Mouse (Mus musculus) megakaryocyte, embryonic 14.5 days (primary cell): ENCODE measurements around the gene Ptpdc1. TPM values are rescaled to one million over a fixed set of nuclear protein-coding genes. Genes with fewer than 3 reads are reported as not detected.

Source experiments
- H3K27me3 ChIP-seq: replicated peaks from 2 replicates; pipeline ENCODE3; 2012; ENCODE audit warnings: inconsistent platforms
- H3K36me3 ChIP-seq: replicated peaks from 2 replicates; pipeline ENCODE3; 2012; ENCODE audit warnings: low read length, inconsistent platforms, mixed read lengths
- H3K4me1 ChIP-seq: 2 replicates; pipeline ENCODE4 v1.6.1; 2012; ENCODE audit warnings: inconsistent platforms
- H3K4me3 ChIP-seq: replicated peaks from 2 replicates; pipeline ENCODE3; 2012; ENCODE audit warnings: moderate library complexity, mild to moderate bottlenecking, inconsistent platforms
- H3K9me3 ChIP-seq: 2 replicates; pipeline ENCODE4 v1.6.1; 2012; ENCODE audit warnings: inconsistent platforms
- FLI1 ChIP-seq: IDR thresholded peaks from 2 replicates; pipeline ENCODE4 v1.6.1; 2012; ENCODE audit warnings: low read length, inconsistent platforms, mixed read lengths
- GATA1 ChIP-seq: IDR thresholded peaks from 3 replicates; pipeline ENCODE4 v1.6.1; 2012; ENCODE audit warnings: mixed read lengths, low read length, inconsistent platforms, borderline replicate concordance
- polyA plus RNA-seq: library from polyadenylated mRNA; stranded (reverse); fragments of >175 nt; gene quantifications from 2 replicates; pipeline ENCODE4 v1.2.3, GENCODE M21; 2012; ENCODE audit warnings: low replicate concordance; ENCODE audit not compliant: insufficient read depth

Gene Ptpdc1
- polyA plus RNA-seq, 1 experiment, result not detected

DNA sequence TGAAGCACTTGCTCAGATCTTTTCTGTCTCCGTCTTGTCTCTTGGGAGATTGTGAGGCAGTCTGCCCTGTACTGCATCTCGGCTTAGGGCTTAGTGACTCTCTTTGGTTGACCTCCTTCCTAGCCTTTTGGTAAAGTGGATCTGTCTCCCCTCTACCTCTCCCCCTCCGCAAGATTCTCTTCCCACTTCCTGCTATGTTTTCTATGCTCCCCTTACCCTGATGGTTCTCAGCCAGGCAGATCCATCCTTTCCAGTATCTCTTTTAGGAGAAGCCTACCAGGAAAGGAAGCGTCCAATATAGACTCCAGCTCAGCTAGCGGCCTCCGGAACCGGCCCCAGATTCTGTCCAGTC lies 38.5 kb upstream of the Ptpdc1 start:
- H3K27me3 ChIP-seq, result peaks cover 99% of the 10 kb centered on the region
- H3K4me3 ChIP-seq, result no peak overlapping the region
- 0 out of 2 replicates have a peak, but pooled peaks cover 5% of the 10 kb centered on the region for H3K9me3 ChIP-seq
- peaks cover 43% of the 10 kb centered on the region for H3K4me1 ChIP-seq
- H3K36me3 ChIP-seq, result no peaks in the 10 kb centered on the region
- TF ChIP-seq FLI1, result no peak
- no peak for TF ChIP-seq GATA1

DNA sequence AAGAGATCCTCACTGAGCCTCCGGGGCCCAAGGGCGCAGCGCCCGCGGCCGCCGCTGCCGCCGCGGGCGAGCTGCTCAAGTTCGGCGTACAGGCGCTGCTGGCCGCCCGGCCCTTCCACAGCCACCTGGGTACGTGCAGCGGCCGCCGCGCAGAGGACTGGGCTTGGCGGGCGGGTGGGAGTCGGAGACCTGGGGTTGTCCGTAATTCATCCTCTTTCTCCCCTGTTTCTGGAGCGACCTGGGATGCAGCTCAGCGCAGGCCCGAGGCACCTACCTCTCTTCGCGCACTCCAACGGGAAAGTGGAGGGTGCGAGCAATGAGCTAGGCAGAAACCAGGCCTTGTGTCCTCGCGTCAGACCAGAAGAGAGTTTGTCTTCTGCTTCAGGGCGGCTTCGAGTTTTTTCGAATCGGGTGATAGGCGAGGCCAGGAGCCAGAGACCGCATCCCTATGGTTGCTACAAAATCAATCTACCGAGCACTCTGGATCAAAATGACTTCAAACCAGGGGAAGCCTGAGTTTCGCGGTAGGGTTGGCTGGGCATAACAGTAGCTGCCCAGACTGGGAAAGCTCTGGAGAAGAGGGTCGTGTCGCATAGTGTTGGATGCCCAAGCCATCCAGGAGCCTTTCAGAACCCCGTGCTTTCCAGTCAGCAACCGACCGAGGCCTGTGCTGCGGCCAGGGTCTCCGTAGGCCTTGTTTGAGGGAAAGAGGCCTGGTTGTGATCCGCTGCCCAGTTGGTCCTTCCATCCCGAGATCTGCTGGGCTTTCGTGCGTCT lies 37.9 kb upstream of the Ptpdc1 start:
- Histone ChIP-seq H3K9me3 (0 out of 2 replicates have a peak, but pooled peaks cover 5% of the 10 kb centered on the region), H3K4me1 (peaks cover 43% of the 10 kb centered on the region), H3K36me3 (no peaks in the 10 kb centered on the region), H3K27me3 (peaks cover 99% of the 10 kb centered on the region), H3K4me3 (no peak overlapping the region)
- TF ChIP-seq GATA1 (no peak), FLI1 (no peak)

DNA sequence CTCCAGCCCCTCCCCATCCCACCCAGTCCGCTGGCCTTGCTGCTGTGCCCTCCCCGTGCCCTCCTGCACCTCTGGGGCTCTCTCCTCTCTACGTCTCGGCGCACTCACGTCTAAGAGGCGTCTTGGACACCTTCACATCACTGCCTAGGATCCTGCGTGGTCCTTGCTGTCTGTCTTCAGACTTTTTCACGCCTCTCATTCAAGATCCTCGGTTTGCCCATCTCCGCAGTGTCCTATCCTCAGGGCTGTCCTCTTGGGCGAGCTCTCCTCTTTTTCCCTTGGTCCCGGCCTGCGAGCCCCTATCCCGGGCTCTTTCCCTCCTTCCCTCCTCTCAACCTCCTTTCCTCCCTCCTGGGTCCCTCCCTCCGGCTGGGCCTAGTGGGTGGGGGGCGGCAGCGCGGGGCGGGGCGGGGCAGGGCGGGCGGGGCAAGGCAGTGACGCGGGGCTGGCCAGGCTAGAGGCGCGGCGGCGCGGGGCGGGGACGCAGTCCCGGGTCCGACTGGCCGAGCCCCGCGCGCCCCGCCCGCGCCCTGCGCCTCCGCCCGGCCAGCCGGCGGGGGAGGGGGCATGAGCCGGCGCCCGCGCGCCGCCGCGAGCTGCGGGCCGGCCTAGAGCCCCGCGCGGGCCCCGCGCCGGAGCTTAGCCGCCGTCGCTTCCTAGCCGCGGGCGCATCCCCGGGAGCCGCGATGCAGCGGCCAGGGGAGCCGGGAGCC lies 37.1 kb upstream of the Ptpdc1 start, which contains the start of gene Barx1:
Gene Barx1 (plus strand): TSS at position 568 of the 713 bp plus-strand sequence.
- no peak for TF ChIP-seq GATA1
- TF ChIP-seq FLI1, result no peak
- Histone ChIP-seq H3K4me1 (peaks cover 43% of the 10 kb centered on the region), H3K4me3 (no peak within 1 kb of the TSS), H3K9me3 (0 out of 2 replicates have a peak, but pooled peaks cover 5% of the 10 kb centered on the region), H3K27me3 (peaks cover 99% of the 10 kb centered on the region), H3K36me3 (no peaks in the 10 kb centered on the region)

- no peak overlapping the region for H3K4me3 ChIP-seq
- peaks cover 99% of the 10 kb centered on the region for H3K27me3 ChIP-seq
- TF ChIP-seq GATA1, result no peak
- TF ChIP-seq FLI1, result no peak
- no peaks in the 10 kb centered on the region for H3K36me3 ChIP-seq
- H3K4me1 ChIP-seq, result peaks cover 45% of the 10 kb centered on the region
- H3K9me3 ChIP-seq, result 0 out of 2 replicates have a peak, but pooled peaks cover 5% of the 10 kb centered on the region
These were observed 36.1 kb upstream of the Ptpdc1 start for GRCm38 (mm10) chr13:48661561-48661960.

DNA sequence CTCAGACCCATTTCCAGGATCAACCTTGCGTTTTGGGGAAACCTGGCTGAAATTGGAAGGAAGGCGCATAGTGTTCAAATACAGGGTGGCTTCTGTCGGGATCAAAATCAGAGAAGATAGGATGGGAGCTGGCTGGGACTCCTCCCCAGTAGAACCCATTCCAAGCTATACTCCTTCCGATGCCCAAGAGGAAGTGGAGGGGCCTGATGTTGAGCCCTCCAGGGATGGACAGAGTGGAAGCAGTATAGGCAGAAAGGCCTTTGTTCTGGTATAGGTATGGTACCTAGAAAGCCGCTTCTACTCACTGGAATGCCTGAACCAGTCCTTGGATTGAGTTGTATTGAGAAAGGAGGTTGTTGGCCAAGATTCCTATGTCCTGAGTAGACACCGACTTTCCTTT lies 35.3 kb upstream of the Ptpdc1 start:
- H3K9me3 ChIP-seq, result 0 out of 2 replicates have a peak, but pooled peaks cover under 1% of the 10 kb centered on the region
- H3K27me3 ChIP-seq, result peaks cover 99% of the 10 kb centered on the region
- peaks cover 44% of the 10 kb centered on the region for H3K4me1 ChIP-seq
- no peaks in the 10 kb centered on the region for H3K36me3 ChIP-seq
- no peak overlapping the region for H3K4me3 ChIP-seq
- TF ChIP-seq FLI1, result no peak
- TF ChIP-seq GATA1, result no peak

GRCm38 (mm10) chr13:48660221-48660734 lies 34.8 kb upstream of the Ptpdc1 start:
- H3K4me1 ChIP-seq, result peaks cover 44% of the 10 kb centered on the region
- H3K4me3 ChIP-seq, result no peak overlapping the region
- H3K9me3 ChIP-seq, result no peaks in the 10 kb centered on the region
- TF ChIP-seq FLI1 (no peak), GATA1 (no peak)
- no peaks in the 10 kb centered on the region for H3K36me3 ChIP-seq
- H3K27me3 ChIP-seq, result peaks cover 99% of the 10 kb centered on the region

DNA sequence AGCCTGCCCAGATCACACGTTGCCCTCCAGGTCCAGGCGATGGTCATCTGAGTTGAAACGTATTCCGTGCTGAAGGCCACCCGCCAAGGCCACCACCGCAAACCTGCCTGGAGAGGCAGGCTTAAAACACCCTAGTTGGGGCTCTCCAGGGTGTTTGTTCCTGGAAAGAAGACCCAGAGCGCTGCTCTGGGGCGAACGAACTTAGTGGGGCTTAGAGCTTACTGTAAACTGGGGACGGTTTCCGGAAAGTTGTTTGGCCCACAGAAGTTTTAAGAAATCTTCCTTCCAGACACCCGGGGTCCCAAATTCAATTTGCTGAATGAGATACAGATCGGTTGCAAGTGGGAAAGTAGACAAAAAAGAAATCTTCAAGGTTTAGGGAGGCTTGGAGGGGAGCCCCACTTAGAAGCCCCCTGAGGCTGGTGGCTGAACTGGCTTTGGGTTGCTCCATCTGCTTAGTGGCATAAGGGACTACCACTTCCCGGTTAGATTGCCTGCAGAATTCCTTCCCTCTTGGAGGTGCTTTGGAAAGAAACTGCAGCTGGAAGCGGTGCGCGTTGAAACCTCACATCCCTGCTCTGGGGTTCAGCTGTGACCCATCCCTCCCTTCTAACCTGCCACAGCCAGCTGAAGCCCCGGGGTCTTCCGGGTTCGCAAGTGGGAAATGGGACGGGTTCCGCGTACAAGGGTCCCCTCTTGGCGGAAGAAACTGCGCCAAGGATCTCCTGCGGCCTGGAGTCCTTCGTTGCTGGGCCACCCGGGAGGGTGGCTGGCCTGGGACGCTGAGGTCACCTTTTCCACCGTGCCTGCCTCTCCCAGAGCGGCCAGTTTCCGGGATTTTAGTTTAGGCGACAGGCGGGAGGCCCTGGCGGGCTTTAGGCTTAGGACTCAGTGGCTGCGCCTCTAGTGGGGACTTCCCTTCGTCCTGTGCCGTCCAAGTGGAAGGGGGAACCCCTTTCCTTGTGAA lies 34.1 kb upstream of the Ptpdc1 start:
- peaks cover 99% of the 10 kb centered on the region for H3K27me3 ChIP-seq
- no peaks in the 10 kb centered on the region for H3K36me3 ChIP-seq
- peak overlapping the region; percentile 83 for H3K4me3 ChIP-seq
- TF ChIP-seq FLI1 (no peak), GATA1 (no peak)
- peaks cover 37% of the 10 kb centered on the region for H3K4me1 ChIP-seq
- H3K9me3 ChIP-seq, result no peaks in the 10 kb centered on the region

DNA sequence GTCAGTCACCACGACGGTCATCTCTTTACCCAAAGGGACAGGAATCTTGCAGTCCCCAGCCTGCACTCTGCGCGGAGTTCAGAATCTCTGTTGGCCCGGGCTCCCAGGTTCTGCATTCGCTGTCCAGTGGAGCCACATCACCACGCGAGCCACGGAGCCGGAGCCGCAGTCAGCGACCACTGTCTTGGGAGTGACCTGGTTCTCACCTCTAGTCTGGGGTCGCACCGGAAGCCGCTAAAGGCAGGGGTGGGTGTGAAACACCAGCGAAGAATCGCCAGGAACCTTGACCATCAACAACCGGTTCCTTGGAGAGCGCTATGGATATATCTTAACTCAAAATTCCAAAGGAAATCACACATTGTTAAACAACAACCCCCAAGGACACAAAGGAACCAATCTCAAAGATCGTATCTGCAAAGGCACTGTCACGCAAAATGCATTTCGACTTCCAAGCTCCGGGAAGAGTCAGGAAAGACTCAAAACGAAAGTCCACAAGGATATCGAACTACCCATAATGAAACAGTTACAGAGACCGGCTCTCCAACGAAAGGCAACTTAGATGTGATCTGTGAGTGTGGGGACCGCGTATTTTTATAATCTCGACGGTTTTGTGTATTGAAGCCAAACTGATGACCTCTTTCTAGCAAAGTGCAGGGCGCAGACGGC lies 33.3 kb upstream of the Ptpdc1 start:
- peaks cover 39% of the 10 kb centered on the region for H3K4me1 ChIP-seq
- no peaks in the 10 kb centered on the region for H3K36me3 ChIP-seq
- H3K27me3 ChIP-seq, result peaks cover 98% of the 10 kb centered on the region
- H3K4me3 ChIP-seq, result peak overlapping the region; percentile 83
- no peaks in the 10 kb centered on the region for H3K9me3 ChIP-seq
- TF ChIP-seq FLI1, result no peak

GRCm38 (mm10) chr13:48657791-48658190 lies 32.3 kb upstream of the Ptpdc1 start:
- H3K4me1 ChIP-seq, result peaks cover 43% of the 10 kb centered on the region
- H3K36me3 ChIP-seq, result no peaks in the 10 kb centered on the region
- H3K4me3 ChIP-seq, result no peak overlapping the region
- no peak for TF ChIP-seq GATA1
- TF ChIP-seq FLI1, result no peak
- peaks cover 98% of the 10 kb centered on the region for H3K27me3 ChIP-seq
- no peaks in the 10 kb centered on the region for H3K9me3 ChIP-seq
